Mouse (Mus musculus) urinary bladder, postnatal 4 days (tissue): ENCODE data around the gene Mrpl23.

Source experiments
- DNase-seq, 2 experiments: peaks; one replicate each; pipeline ENCODE4 v3.0.0; 2021 to 2022; ENCODE audit warnings: low spot score in 2 of 2

The Mrpl23 gene

GRCm38 (mm10) chr7:142574155-142574660 is 41.7 kb downstream of the Mrpl23 start:
- DNase-seq = no peak

- DNase-seq = no peak
Measured at GRCm38 (mm10) chr7:142574826-142575351, 42.4 kb downstream of the Mrpl23 start.

GRCm38 (mm10) chr7:142575491-142575890 is 43.0 kb downstream of the Mrpl23 start:
- no peak for DNase-seq

GRCm38 (mm10) chr7:142575971-142576370 is 43.5 kb downstream of the Mrpl23 start:
- DNase-seq = no peak

- no peak for DNase-seq
Measured at GRCm38 (mm10) chr7:142576472-142577326, 44.2 kb downstream of the Mrpl23 start.

- DNase-seq = peak in 1 of 2 experiments; percentile 57
Measured at GRCm38 (mm10) chr7:142577806-142578423, 45.4 kb downstream of the Mrpl23 start.

- DNase-seq = no peak
Measured at GRCm38 (mm10) chr7:142579069-142579468, 46.6 kb downstream of the Mrpl23 start.

GRCm38 (mm10) chr7:142580121-142580879 is 47.8 kb downstream of the Mrpl23 start:
- no peak for DNase-seq

- DNase-seq = no peak
Measured at GRCm38 (mm10) chr7:142581186-142581585, 48.7 kb downstream of the Mrpl23 start.

GRCm38 (mm10) chr7:142581656-142582228 is 49.3 kb downstream of the Mrpl23 start:
- DNase-seq = no peak

- DNase-seq = no peak
Measured at GRCm38 (mm10) chr7:142584882-142585281, 52.4 kb downstream of the Mrpl23 start.

- no peak for DNase-seq
Measured at GRCm38 (mm10) chr7:142585890-142586289, 53.4 kb downstream of the Mrpl23 start.

GRCm38 (mm10) chr7:142588282-142588941 is 55.9 kb downstream of the Mrpl23 start:
- no peak for DNase-seq
